Comparison of ENCODE assay signal across 8 mouse cellular contexts in the genomic region with DNA sequence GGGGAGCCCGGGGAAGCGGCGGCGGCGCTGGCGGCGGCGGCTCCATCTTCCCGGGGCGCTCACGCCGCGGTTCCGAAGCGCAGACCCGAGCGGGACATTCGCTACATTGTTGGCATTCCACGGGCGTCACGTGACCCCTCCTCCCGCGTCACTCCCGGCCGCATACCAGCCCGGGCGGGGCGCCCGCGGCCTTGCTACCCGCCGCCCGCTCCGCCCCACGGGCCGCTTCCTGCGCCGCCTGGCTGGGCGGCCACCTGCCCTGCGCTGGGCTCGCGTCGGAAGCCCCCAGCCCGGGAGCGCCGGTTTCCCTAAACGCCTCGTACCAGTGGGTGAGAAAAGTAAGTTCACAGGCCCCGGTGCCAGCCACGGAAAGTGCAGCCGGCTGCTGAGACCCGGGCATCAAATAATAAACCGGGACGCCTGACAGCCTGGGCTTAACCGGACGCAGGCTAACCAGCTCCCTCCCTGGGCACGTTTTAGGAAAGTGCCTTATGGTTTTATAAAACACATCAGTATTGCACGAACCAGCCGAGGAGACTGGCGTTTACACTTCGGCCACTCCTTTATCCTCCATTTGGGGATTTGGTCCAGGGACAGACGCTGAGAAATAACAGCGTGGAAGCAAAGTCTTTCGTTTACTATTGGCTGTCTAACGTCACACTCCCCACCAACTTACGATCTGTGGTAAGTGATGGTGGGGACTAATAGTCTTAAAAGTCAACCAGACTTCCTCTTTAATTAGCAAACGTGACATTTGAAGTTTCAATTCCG. TPM values are rescaled to one million over a fixed set of nuclear protein-coding genes. Genes with fewer than 3 reads are reported as not detected.
A peak's percentile ranks its signal among the peaks of the same experiment; 100 is the strongest.
DNase-seq lines count a peak whose midpoint lies in the region; ATAC-seq and TF ChIP-seq lines count a peak whose summit lies in the region.

A gene (minus strand): TSS at position 103 of the 771 bp plus-strand sequence.

- ATAC-seq in embryonic facial prominence, embryonic 15.5 days (ENCODE audit: insufficient number of reproducible peaks, low FRiP score, low TSS enrichment, low read depth), result peak; percentile 94
- ATAC-seq in kidney, embryonic 14.5 days (ENCODE audit: low FRiP score, low TSS enrichment), result peak; percentile 85
- ATAC-seq in limb, embryonic 14.5 days (ENCODE audit: low FRiP score, low read depth), result peak; percentile 93
- peak; percentile 89 for ATAC-seq in midbrain, embryonic 16.5 days

- peak; percentile 83 for DNase-seq in A20 (ENCODE audit: low read depth, low spot score)
- DNase-seq in heart, adult 9 months (ENCODE audit: low spot score in 2 of 2), result peak; percentile 95 to 96
- DNase-seq in limb, embryonic 14.5 days (ENCODE audit: low spot score), result peak; percentile 92
- peak; percentile 70 to 89 for DNase-seq in spleen, adult 2 months (ENCODE audit: low read depth in 1 of 2, low spot score in 2 of 2)

- peak within 1 kb of the TSS; percentile 99 for H3K27ac ChIP-seq in bone marrow, adult 2 months (ENCODE audit: control insufficient read depth, insufficient read depth, low read depth, low read length, poor library complexity)
- peak within 1 kb of the TSS; percentile 96 for H3K27ac ChIP-seq in embryonic facial prominence, embryonic 15.5 days (replicated peaks)
- H3K27ac ChIP-seq in kidney, embryonic 14.5 days (ENCODE audit: low read depth, low read length), result peak within 1 kb of the TSS; percentile 92
- H3K27ac ChIP-seq in limb, embryonic 14.5 days (replicated peaks; ENCODE audit: low read depth, low read length), result peak within 1 kb of the TSS; percentile 96
- peak within 1 kb of the TSS; percentile 80 for H3K27ac ChIP-seq in midbrain, embryonic 16.5 days (ENCODE audit: low read length)
- H3K27ac ChIP-seq in spleen, adult 2 months (ENCODE audit: insufficient read depth, low read length), result peak within 1 kb of the TSS; percentile 100

- TF ChIP-seq POLR2A in bone marrow, adult 2 months (IDR thresholded peaks at IDR 0.05; ENCODE audit: borderline replicate concordance, control insufficient read depth, low read depth, low read length), result peak; percentile 67; the same call in 1 of the 2 replicates
- peak; percentile 32; the same call in 1 of the 2 replicates for TF ChIP-seq POLR2A in limb, embryonic 14.5 days (IDR thresholded peaks at IDR 0.05; ENCODE audit: borderline replicate concordance, extremely low read depth, insufficient read depth, insufficient read length)
- TF ChIP-seq POLR2A in spleen, adult 2 months (IDR thresholded peaks at IDR 0.05; ENCODE audit: low read depth, low read length), result peak; percentile 72

- H3K9me3 ChIP-seq in embryonic facial prominence, embryonic 15.5 days (replicated peaks), result no peaks in the 10 kb centered on the region
- no peaks in the 10 kb centered on the region for H3K9me3 ChIP-seq in kidney, embryonic 14.5 days (ENCODE audit: control insufficient read depth, low read length)
- no peaks in the 10 kb centered on the region for H3K9me3 ChIP-seq in limb, embryonic 14.5 days (ENCODE audit: control insufficient read depth, low read length)
- H3K9me3 ChIP-seq in midbrain, embryonic 16.5 days (replicated peaks; ENCODE audit: control insufficient read depth, low read length, poor library complexity, severe bottlenecking), result no peaks in the 10 kb centered on the region

- no peaks in the 10 kb centered on the region for H3K27me3 ChIP-seq in embryonic facial prominence, embryonic 15.5 days
- no peaks in the 10 kb centered on the region for H3K27me3 ChIP-seq in kidney, embryonic 14.5 days (ENCODE audit: control insufficient read depth, insufficient read depth, low read length)
- no peaks in the 10 kb centered on the region for H3K27me3 ChIP-seq in limb, embryonic 14.5 days (ENCODE audit: control insufficient read depth, insufficient read depth, low read length)
- H3K27me3 ChIP-seq in midbrain, embryonic 16.5 days (ENCODE audit: control insufficient read depth, insufficient read depth, low read depth, low read length), result no peaks in the 10 kb centered on the region; the same call in 1 of the 2 replicates
- H3K27me3 ChIP-seq in spleen, adult 2 months (ENCODE audit: control insufficient read depth, insufficient read depth, low read length), result no peaks in the 10 kb centered on the region

- WGBS in bone marrow, adult 2 months, result under 1% methylated on average over 68 of the region's 68 CpGs
- WGBS in embryonic facial prominence, embryonic 15.5 days, result under 1% methylated on average over 68 of the region's 68 CpGs
- WGBS in kidney, embryonic 14.5 days, result under 1% methylated on average over 50 of the region's 68 CpGs
- WGBS in limb, embryonic 14.5 days, result under 1% methylated on average over 28 of the region's 68 CpGs
- under 1% methylated on average over 53 of the region's 68 CpGs for WGBS in midbrain, embryonic 16.5 days
- WGBS in spleen, adult 2 months, result under 1% methylated on average over 61 of the region's 68 CpGs

- peak within 1 kb of the TSS; percentile 88 for H3K4me3 ChIP-seq in bone marrow, adult 2 months (replicated peaks; ENCODE audit: control insufficient read depth, low read depth, low read length)
- H3K4me3 ChIP-seq in embryonic facial prominence, embryonic 15.5 days (replicated peaks), result peak within 1 kb of the TSS; percentile 94
- H3K4me3 ChIP-seq in kidney, embryonic 14.5 days (ENCODE audit: low read length), result peak within 1 kb of the TSS; percentile 96
- H3K4me3 ChIP-seq in limb, embryonic 14.5 days (replicated peaks; ENCODE audit: low read length), result peak within 1 kb of the TSS; percentile 94
- H3K4me3 ChIP-seq in midbrain, embryonic 16.5 days (ENCODE audit: low read depth, low read length), result peak within 1 kb of the TSS; percentile 91
- peak within 1 kb of the TSS; percentile 90 for H3K4me3 ChIP-seq in spleen, adult 2 months (ENCODE audit: extremely low read depth, insufficient read depth, insufficient read length)

- no peak for TF ChIP-seq CTCF in bone marrow, adult 2 months (IDR thresholded peaks at IDR 0.05; ENCODE audit: control insufficient read depth, insufficient read depth, low read length)
- TF ChIP-seq CTCF in spleen, adult 2 months (IDR thresholded peaks at IDR 0.05; ENCODE audit: extremely low read depth, insufficient read depth, insufficient read length, insufficient replicate concordance), result no peak

- peaks cover 3% of the 10 kb centered on the region for H3K4me1 ChIP-seq in bone marrow, adult 2 months (ENCODE audit: control insufficient read depth, insufficient read depth, low read length)
- H3K4me1 ChIP-seq in embryonic facial prominence, embryonic 15.5 days, result peaks cover 28% of the 10 kb centered on the region
- peaks cover 9% of the 10 kb centered on the region; the same call in 1 of the 2 replicates for H3K4me1 ChIP-seq in kidney, embryonic 14.5 days (ENCODE audit: control insufficient read depth, insufficient read depth, low read length)
- H3K4me1 ChIP-seq in limb, embryonic 14.5 days (ENCODE audit: control insufficient read depth, insufficient read depth, low read length), result peaks cover 22% of the 10 kb centered on the region
- H3K4me1 ChIP-seq in midbrain, embryonic 16.5 days (ENCODE audit: control insufficient read depth, insufficient read depth, low read length), result peaks cover 16% of the 10 kb centered on the region
- H3K4me1 ChIP-seq in spleen, adult 2 months (ENCODE audit: control insufficient read depth, insufficient read depth, insufficient read length), result peaks cover 23% of the 10 kb centered on the region

- no peaks in the 10 kb centered on the region for H3K36me3 ChIP-seq in embryonic facial prominence, embryonic 15.5 days
- no peaks in the 10 kb centered on the region for H3K36me3 ChIP-seq in kidney, embryonic 14.5 days (ENCODE audit: control insufficient read depth, insufficient read depth, low read length)
- no peaks in the 10 kb centered on the region for H3K36me3 ChIP-seq in limb, embryonic 14.5 days (ENCODE audit: control insufficient read depth, insufficient read depth, low read length)
- no peaks in the 10 kb centered on the region for H3K36me3 ChIP-seq in midbrain, embryonic 16.5 days (ENCODE audit: control insufficient read depth, insufficient read depth, low read length)
- no peaks in the 10 kb centered on the region for H3K36me3 ChIP-seq in spleen, adult 2 months (ENCODE audit: control insufficient read depth, insufficient read depth, low read length)

- H3K4me2 ChIP-seq in embryonic facial prominence, embryonic 15.5 days (replicated peaks), result peak within 1 kb of the TSS; percentile 77
- H3K4me2 ChIP-seq in kidney, embryonic 14.5 days (replicated peaks; ENCODE audit: low read depth, low read length), result peak within 1 kb of the TSS; percentile 76
- H3K4me2 ChIP-seq in limb, embryonic 14.5 days (replicated peaks; ENCODE audit: low read depth, low read length, severe bottlenecking), result peak within 1 kb of the TSS; percentile 83
- peak within 1 kb of the TSS; percentile 96 for H3K4me2 ChIP-seq in midbrain, embryonic 16.5 days (ENCODE audit: low read length)

- H3K9ac ChIP-seq in embryonic facial prominence, embryonic 15.5 days, result peak within 1 kb of the TSS; percentile 92
- H3K9ac ChIP-seq in kidney, embryonic 14.5 days (ENCODE audit: low read depth, low read length), result peak within 1 kb of the TSS; percentile 98
- peak within 1 kb of the TSS; percentile 99 for H3K9ac ChIP-seq in limb, embryonic 14.5 days (ENCODE audit: low read depth, low read length, severe bottlenecking)
- H3K9ac ChIP-seq in midbrain, embryonic 16.5 days (ENCODE audit: low read depth, low read length), result peak within 1 kb of the TSS; percentile 78

RNA-seq across cellular contexts. Expression of the gene that starts here (rescaled TPM):
- polyA plus RNA-seq in bone marrow, adult 2 months (2011; ENCODE audit: insufficient read depth, insufficient read length, low replicate concordance, missing spikeins), result not detected in 2 replicates
- polyA plus RNA-seq in embryonic facial prominence, embryonic 15.5 days (2015; fragmentation: Nextera tagmentation; extraction: Ambion mirVana), result not detected in 2 replicates
- polyA plus RNA-seq in kidney, embryonic 14.5 days (2014; fragmentation: Nextera tagmentation; extraction: Ambion mirVana), result not detected in 2 replicates
- not detected in 2 replicates for polyA plus RNA-seq in limb, embryonic 14.5 days (2012; rRNA removed)
- polyA plus RNA-seq in limb, embryonic 14.5 days (2014; fragmentation: Nextera tagmentation; extraction: Ambion mirVana), result not detected in 2 replicates
- not detected in 2 replicates for polyA plus RNA-seq in midbrain, embryonic 16.5 days (2015; fragmentation: Nextera tagmentation; extraction: Ambion mirVana)
- polyA plus RNA-seq in spleen, adult 2 months (2012; rRNA removed), result 3.9 TPM in 1 of 2 replicates, not detected in the other

Comparison
In these comparisons a context has a peak if more than half of its experiments do, and no peak if none do; other contexts are left out.
1. Peak in every context shown above with its lines: DNase-seq, ATAC-seq, H3K4me3 ChIP-seq and H3K27ac ChIP-seq.
2. Peak in ATAC-seq, H3K4me3 ChIP-seq, H3K27ac ChIP-seq, H3K9ac ChIP-seq and H3K4me2 ChIP-seq in embryonic facial prominence, embryonic 15.5 days; RNA of the gene not detected or under 1 TPM.
3. Peak in ATAC-seq, H3K4me3 ChIP-seq, H3K27ac ChIP-seq, H3K9ac ChIP-seq and H3K4me2 ChIP-seq in kidney, embryonic 14.5 days; RNA of the gene not detected or under 1 TPM.
4. Peak in DNase-seq, ATAC-seq, H3K4me3 ChIP-seq, H3K27ac ChIP-seq, H3K9ac ChIP-seq and H3K4me2 ChIP-seq in limb, embryonic 14.5 days; RNA of the gene not detected or under 1 TPM.
5. Peak in ATAC-seq, H3K4me3 ChIP-seq, H3K27ac ChIP-seq, H3K9ac ChIP-seq and H3K4me2 ChIP-seq in midbrain, embryonic 16.5 days; RNA of the gene not detected or under 1 TPM.